Mouse (Mus musculus): ENCODE results near the gene Plcxd3. TPM values are rescaled to one million over a fixed set of nuclear protein-coding genes. Genes with fewer than 3 reads are reported as not detected.
"Not testable (repeated sequence)": the region's sequence is repeated elsewhere in the genome, so short reads cannot be mapped to it uniquely, and the experiment has no call there.

The Plcxd3 gene
- polyA plus RNA-seq, 1 experiment from 2014 or later: 26.4 TPM

GRCm38 (mm10) chr15:4598661-4599060, 223.4 kb downstream of the Plcxd3 start:
- H3K27ac ChIP-seq; ATAC-seq (ENCODE audit: low FRiP score); H3K36me3 ChIP-seq; H3K4me3 ChIP-seq; H3K27me3 ChIP-seq; H3K4me2 ChIP-seq (replicated peaks); H3K9ac ChIP-seq; H3K9me3 ChIP-seq (replicated peaks); H3K4me1 ChIP-seq: not testable (repeated sequence)
- 91% methylated on average over 8 of the region's 8 CpGs for WGBS

GRCm38 (mm10) chr15:4599331-4599730, 224.0 kb downstream of the Plcxd3 start:
- ATAC-seq (ENCODE audit: low FRiP score); H3K9me3 ChIP-seq (replicated peaks); H3K9ac ChIP-seq; H3K4me3 ChIP-seq; H3K4me2 ChIP-seq (replicated peaks); H3K27me3 ChIP-seq; H3K4me1 ChIP-seq; H3K27ac ChIP-seq; H3K36me3 ChIP-seq: not testable (repeated sequence)
- 90% methylated on average over 8 of the region's 8 CpGs for WGBS

- H3K36me3 ChIP-seq: no peaks in the 10 kb centered on the region
- no peaks in the 10 kb centered on the region for H3K9me3 ChIP-seq (replicated peaks)
- H3K4me1 ChIP-seq: no peaks in the 10 kb centered on the region
- H3K27ac ChIP-seq: no peak overlapping the region
- 80% methylated on average over 6 of the region's 6 CpGs for WGBS
- H3K9ac ChIP-seq: no peak overlapping the region
- H3K27me3 ChIP-seq: no peaks in the 10 kb centered on the region
- no peak overlapping the region for H3K4me2 ChIP-seq (replicated peaks)
- ATAC-seq (ENCODE audit: low FRiP score): no peak
- no peak overlapping the region for H3K4me3 ChIP-seq
Observed at GRCm38 (mm10) chr15:4605630-4606029, 230.3 kb downstream of the Plcxd3 start.
